Mouse (Mus musculus) ZHBTc4 (cell line): Measurements from ENCODE around the gene Fam69a.
A peak's percentile ranks its signal among the peaks of the same experiment; 100 is the strongest.

Experiments used
- DNase-seq: peaks from one replicate; pipeline ENCODE4 v3.0.0-alpha.2; 2011; ENCODE audit warnings: low read depth, low spot score

Gene Fam69a

DNA sequence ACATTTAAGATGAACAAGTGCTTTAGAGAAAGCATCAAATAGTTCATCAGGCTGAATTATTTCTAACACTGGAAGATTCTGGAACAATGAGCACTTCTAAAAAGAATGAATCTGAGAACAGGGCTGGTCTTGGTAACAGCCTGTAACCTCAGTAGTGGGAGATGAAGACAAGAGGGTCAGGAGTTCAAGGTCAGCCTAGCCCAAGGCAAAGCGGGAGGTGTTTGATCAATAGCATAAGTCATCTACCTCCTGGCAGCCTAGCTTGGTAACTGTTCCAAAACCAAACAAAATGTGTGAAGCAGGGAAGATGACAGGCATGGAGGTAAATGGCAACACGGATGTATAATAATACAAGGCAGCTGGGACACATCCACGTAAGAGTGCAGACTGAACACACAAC lies 122.9 kb downstream of the Fam69a start:
- peak; percentile 66 for DNase-seq

DNA sequence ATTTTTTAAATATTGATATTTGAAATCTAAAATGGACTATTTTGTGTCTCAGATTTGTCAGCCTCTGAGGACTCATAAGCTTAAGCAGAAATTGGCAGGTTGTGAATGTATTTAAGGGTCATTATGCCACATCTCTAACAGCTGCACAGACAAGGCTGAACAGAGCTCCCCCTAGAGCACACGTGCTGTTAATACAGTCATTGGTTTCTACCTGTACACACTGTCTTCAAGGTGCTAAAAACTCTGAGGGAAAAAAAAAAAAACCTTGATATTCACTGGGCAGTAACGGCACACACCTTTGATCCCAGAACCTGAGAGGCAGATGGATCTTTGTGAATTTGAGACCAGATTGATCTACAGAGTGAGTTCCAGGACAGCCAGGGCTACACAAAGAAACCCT lies 127.9 kb downstream of the Fam69a start:
- DNase-seq = peak; percentile 52
